Mouse (Mus musculus): ENCODE measurements at regions not wholly inside any gene's neighbourhood (a gene's known extent, or its start where the extent isn't known, plus 50 kb on each side); places are given as distances from the start of the nearest gene placed in this dataset.

DNA sequence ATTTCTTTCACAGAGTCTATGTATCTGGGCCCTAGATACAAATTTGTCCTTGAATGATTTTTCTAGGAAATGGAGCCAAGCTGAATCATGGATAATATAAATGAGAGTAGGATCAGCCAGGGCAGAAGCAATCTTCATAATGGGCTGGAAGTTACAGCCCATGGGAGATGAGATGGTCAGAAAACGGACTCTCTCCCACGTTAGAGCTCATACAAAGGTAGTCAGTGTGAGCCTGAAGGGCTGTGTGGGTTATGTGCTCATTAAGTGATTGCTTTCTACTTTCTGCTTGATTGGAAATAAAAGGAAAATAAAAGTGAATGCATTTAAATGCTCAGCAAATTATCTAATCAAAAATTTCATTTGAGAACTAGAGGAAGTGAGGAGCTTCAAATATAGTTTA is 2017.1 kb upstream of the Pcdh20 start:
- Histone ChIP-seq H3K4me2 (ENCODE audit: low read depth, low read length) (no peak overlapping the region), H3K4me3 (ENCODE audit: low read length) (no peak overlapping the region), H3K36me3 (ENCODE audit: insufficient read depth, low read length) (no peaks in the 10 kb centered on the region), H3K9me3 (ENCODE audit: low read length) (no peaks in the 10 kb centered on the region), H3K27ac (no peak overlapping the region), H3K27me3 (ENCODE audit: insufficient read depth, low read length) (no peaks in the 10 kb centered on the region), H3K9ac (replicated peaks; ENCODE audit: low read length) (no peak overlapping the region), H3K4me1 (ENCODE audit: insufficient read depth, low read length) (no peaks in the 10 kb centered on the region)
- DNase-seq (ENCODE audit: low spot score) (no peak), ATAC-seq (no peak)
- no peak for TF ChIP-seq CTCF (IDR thresholded peaks at IDR 0.05; ENCODE audit: low read depth)
- 57% methylated on average over 2 of the region's 2 CpGs for WGBS

DNA sequence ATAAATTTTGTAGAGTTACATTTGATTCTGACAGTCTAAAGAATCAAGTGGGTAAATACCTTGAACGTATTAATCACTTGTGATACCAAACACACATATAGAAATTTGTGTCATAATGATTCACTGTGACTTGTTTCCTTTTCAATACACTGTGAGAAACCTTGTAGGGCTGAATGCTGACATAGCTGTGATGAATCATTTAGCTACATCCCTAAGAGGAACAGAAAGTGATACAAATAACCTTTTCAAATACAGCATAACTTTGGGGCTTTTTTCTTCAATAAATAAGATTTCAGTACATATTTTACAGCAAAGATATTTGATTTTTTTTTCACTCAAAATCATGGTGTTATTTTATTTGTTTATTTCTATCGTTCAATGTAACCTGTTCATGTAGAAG is 1976.8 kb upstream of the Pcdh20 start:
- H3K4me3 ChIP-seq (ENCODE audit: low read length) = no peak overlapping the region
- no peaks in the 10 kb centered on the region for H3K36me3 ChIP-seq (ENCODE audit: insufficient read depth, low read length)
- H3K27ac ChIP-seq = no peak overlapping the region
- no peak for TF ChIP-seq CTCF (IDR thresholded peaks at IDR 0.05; ENCODE audit: low read depth)
- H3K4me2 ChIP-seq (ENCODE audit: low read depth, low read length) = no peak overlapping the region
- 81% methylated on average over 2 of the region's 2 CpGs for WGBS
- no peaks in the 10 kb centered on the region for H3K4me1 ChIP-seq (ENCODE audit: insufficient read depth, low read length)
- no peaks in the 10 kb centered on the region for H3K27me3 ChIP-seq (ENCODE audit: insufficient read depth, low read length)
- ATAC-seq = no peak
- H3K9ac ChIP-seq (replicated peaks; ENCODE audit: low read length) = no peak overlapping the region
- DNase-seq (ENCODE audit: low spot score) = no peak
- no peaks in the 10 kb centered on the region for H3K9me3 ChIP-seq (ENCODE audit: low read length)

DNA sequence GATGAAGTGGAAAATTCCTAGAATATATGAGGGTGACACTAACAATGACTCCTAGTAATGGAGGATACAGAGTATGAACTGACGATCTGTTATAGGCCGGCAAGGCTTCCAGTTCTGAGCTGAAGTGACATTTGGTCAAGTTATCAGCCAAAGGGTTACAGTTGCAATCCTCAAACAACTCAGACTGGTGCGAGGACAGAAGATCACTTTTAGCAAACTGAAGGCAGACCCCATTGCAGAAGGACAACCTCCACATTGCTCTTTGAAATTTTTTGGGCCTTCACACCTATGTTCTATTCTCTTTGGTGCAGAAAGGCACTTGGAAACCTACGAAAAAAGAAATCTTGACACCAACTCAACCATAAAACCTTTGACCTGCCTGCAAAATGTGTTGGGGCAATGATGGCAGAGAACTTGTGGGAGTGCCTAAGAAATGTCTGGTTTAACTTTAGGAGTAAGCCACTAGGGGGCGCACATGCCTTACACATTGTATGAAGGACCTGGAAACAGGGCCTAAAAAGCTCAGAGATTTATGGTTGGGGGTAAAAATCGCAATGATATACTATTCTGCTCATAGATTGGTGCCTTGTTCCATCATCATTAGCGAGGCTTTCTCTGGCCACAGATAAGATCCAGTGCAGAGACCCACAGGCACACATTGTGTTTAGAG is 1961.8 kb upstream of the Pcdh20 start:
- H3K4me1 ChIP-seq (ENCODE audit: insufficient read depth, low read length) = no peaks in the 10 kb centered on the region
- H3K9ac ChIP-seq (replicated peaks; ENCODE audit: low read length) = no peak overlapping the region
- 47% methylated on average over 7 of the region's 7 CpGs for WGBS
- H3K27ac ChIP-seq = no peak overlapping the region
- no peak overlapping the region for H3K4me3 ChIP-seq (ENCODE audit: low read length)
- ATAC-seq (0 out of 2 replicates have a peak, but pooled peaks have one; percentile 43), DNase-seq (ENCODE audit: low spot score) (peak; percentile 81)
- no peaks in the 10 kb centered on the region for H3K9me3 ChIP-seq (ENCODE audit: low read length)
- peak; percentile 79 for TF ChIP-seq CTCF (IDR thresholded peaks at IDR 0.05; ENCODE audit: low read depth)
- no peak overlapping the region for H3K4me2 ChIP-seq (ENCODE audit: low read depth, low read length)
- H3K27me3 ChIP-seq (ENCODE audit: insufficient read depth, low read length) = no peaks in the 10 kb centered on the region
- H3K36me3 ChIP-seq (ENCODE audit: insufficient read depth, low read length) = no peaks in the 10 kb centered on the region

DNA sequence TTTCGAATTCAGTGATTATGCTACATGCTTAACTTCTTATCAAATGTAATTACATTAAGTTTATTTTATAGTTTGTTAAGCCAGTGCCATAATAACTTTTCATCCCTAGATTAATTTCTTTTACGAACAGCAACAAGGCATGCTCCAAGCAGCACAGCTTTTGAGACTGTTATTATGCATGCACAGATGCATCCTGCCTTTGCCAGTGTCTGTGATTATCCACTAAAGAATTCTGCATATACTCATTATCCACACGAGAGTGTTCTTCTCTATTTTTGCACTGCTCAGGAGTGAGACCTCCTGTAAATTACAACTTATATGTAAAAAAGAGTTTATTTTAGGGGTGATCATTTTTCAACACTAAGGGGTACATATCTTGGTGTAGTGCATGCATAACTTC is 1941.5 kb upstream of the Pcdh20 start:
- ATAC-seq = no peak
- 61% methylated on average over 3 of the region's 3 CpGs for WGBS

DNA sequence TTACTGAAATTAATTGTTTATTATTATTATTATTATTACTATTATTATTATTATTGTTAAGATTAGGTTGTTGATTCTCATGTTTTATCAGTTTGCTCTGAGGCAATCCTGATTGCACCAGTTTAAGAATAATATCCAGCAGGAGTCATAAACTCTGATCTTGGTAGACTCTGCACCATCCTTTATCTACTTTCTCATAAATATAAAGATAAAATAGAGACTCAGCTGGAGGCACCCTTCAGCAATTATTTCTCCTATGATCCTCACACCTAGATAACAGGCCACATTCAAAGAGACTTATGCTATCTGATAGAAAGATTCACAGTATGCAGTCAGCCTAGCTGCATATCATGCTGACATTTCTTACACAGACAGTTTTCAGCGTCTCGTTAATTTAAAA is 1935.2 kb upstream of the Pcdh20 start:
- Histone ChIP-seq H3K9me3 (ENCODE audit: low read length) (no peaks in the 10 kb centered on the region), H3K4me3 (ENCODE audit: low read length) (no peak overlapping the region), H3K4me2 (ENCODE audit: low read depth, low read length) (no peak overlapping the region), H3K4me1 (ENCODE audit: insufficient read depth, low read length) (no peaks in the 10 kb centered on the region), H3K9ac (replicated peaks; ENCODE audit: low read length) (no peak overlapping the region), H3K27ac (no peak overlapping the region), H3K36me3 (ENCODE audit: insufficient read depth, low read length) (no peaks in the 10 kb centered on the region), H3K27me3 (ENCODE audit: insufficient read depth, low read length) (no peaks in the 10 kb centered on the region)
- no peak for DNase-seq (ENCODE audit: low spot score)
- WGBS = 75% methylated on average over 2 of the region's 2 CpGs
- ATAC-seq = no peak
- TF ChIP-seq CTCF (IDR thresholded peaks at IDR 0.05; ENCODE audit: low read depth) = no peak

More for the DNA sequence above, 1941.5 kb upstream of the Pcdh20 start:
- no peaks in the 10 kb centered on the region for H3K9me3 ChIP-seq (ENCODE audit: low read length)
- H3K27me3 ChIP-seq (ENCODE audit: insufficient read depth, low read length) = no peaks in the 10 kb centered on the region
- H3K4me2 ChIP-seq (ENCODE audit: low read depth, low read length) = no peak overlapping the region
- no peak for TF ChIP-seq CTCF (IDR thresholded peaks at IDR 0.05; ENCODE audit: low read depth)
- H3K9ac ChIP-seq (replicated peaks; ENCODE audit: low read length) = no peak overlapping the region
- H3K27ac ChIP-seq = no peak overlapping the region
- H3K4me1 ChIP-seq (ENCODE audit: insufficient read depth, low read length) = no peaks in the 10 kb centered on the region
- H3K4me3 ChIP-seq (ENCODE audit: low read length) = no peak overlapping the region
- H3K36me3 ChIP-seq (ENCODE audit: insufficient read depth, low read length) = no peaks in the 10 kb centered on the region
- no peak for DNase-seq (ENCODE audit: low spot score)

DNA sequence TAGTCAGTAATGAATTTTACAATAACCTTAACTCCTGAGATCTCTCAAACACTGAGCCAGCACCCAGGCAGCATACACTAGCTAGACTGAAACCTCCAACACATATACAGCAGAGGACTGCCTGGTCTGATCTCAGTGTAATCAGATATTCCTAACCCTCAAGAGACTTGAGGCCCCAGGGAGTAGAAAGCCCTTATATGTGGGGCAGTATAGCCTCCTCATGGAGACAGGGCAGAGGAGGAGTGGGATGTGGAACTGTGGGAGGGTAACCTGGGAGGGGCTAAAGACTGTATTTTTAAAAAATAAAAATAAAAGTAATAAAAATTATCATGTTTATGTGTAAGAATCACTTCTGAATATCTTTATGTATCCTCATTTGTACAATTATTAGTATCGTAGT is 1934.3 kb upstream of the Pcdh20 start:
- Histone ChIP-seq H3K4me3 (ENCODE audit: low read length) (no peak overlapping the region), H3K9ac (replicated peaks; ENCODE audit: low read length) (no peak overlapping the region), H3K9me3 (ENCODE audit: low read length) (no peaks in the 10 kb centered on the region), H3K4me1 (ENCODE audit: insufficient read depth, low read length) (no peaks in the 10 kb centered on the region), H3K4me2 (ENCODE audit: low read depth, low read length) (no peak overlapping the region), H3K36me3 (ENCODE audit: insufficient read depth, low read length) (no peaks in the 10 kb centered on the region), H3K27me3 (ENCODE audit: insufficient read depth, low read length) (no peaks in the 10 kb centered on the region), H3K27ac (no peak overlapping the region)
- ATAC-seq = no peak
- TF ChIP-seq CTCF (IDR thresholded peaks at IDR 0.05; ENCODE audit: low read depth) = no peak
- no peak for DNase-seq (ENCODE audit: low spot score)
- 95% methylated on average over 1 of the region's 1 CpGs for WGBS

DNA sequence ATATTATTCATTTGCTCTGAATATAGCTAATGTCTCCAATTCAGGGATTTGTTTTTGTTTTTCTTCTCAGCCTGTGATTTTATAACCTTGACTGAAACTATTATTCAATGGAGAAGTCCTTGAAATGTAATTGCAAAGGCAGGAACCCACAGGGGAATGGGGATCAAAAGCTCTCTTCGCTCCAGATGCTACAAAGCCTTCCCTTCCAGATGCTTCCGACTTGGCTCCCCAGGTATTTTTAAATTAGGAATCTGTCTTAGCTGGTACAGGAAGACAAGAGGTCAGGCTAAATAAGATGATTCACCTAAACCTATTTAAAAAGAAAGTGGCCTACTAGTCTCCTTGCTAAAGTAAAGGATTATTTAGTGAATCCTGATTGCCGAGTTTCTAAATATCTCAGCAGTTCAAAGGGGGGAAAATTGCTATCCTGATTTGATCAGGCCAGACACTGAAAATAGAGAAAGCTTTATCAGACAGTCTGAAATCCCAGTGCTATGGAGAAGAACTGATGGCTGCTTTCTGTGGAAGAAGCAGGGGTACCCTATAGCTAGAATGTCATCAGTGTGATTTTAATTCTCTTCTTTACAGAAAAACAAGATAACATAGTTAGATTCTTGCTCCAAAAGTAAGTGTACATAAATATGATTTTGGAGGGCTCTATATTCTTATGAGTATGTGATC is 1896.2 kb upstream of the Pcdh20 start:
- no peaks in the 10 kb centered on the region for H3K27me3 ChIP-seq (ENCODE audit: insufficient read depth, low read length)
- ATAC-seq = no peak
- DNase-seq (ENCODE audit: low spot score) = peak; percentile 6
- no peaks in the 10 kb centered on the region for H3K9me3 ChIP-seq (ENCODE audit: low read length)
- no peak overlapping the region for H3K27ac ChIP-seq
- 42% methylated on average over 3 of the region's 3 CpGs for WGBS
- no peak overlapping the region for H3K9ac ChIP-seq (replicated peaks; ENCODE audit: low read length)
- TF ChIP-seq CTCF (IDR thresholded peaks at IDR 0.05; ENCODE audit: low read depth) = no peak
- H3K4me2 ChIP-seq (ENCODE audit: low read depth, low read length) = no peak overlapping the region
- no peaks in the 10 kb centered on the region for H3K36me3 ChIP-seq (ENCODE audit: insufficient read depth, low read length)
- H3K4me3 ChIP-seq (ENCODE audit: low read length) = no peak overlapping the region
- H3K4me1 ChIP-seq (ENCODE audit: insufficient read depth, low read length) = no peaks in the 10 kb centered on the region

Data from hindbrain, postnatal 0 days (tissue).